Mouse (Mus musculus): Measurements from ENCODE around the gene Enpp6.

Enpp6 gene

GRCm38 (mm10) chr8:46986386-46987140, at the start of gene Enpp6:
Gene Enpp6 (plus strand): TSS chr8:46986887.
- DNase-seq (ENCODE audit: low read depth, low spot score), result no peak
- Histone ChIP-seq H3K27me3 (ENCODE audit: control insufficient read depth, insufficient read depth, low read length, poor library complexity, severe bottlenecking) (no peaks in the 10 kb centered on the region), H3K36me3 (ENCODE audit: control insufficient read depth, insufficient read depth, low read length, poor library complexity, severe bottlenecking) (no peaks in the 10 kb centered on the region)

GRCm38 (mm10) chr8:46938218-46938617, 48.5 kb upstream of the Enpp6 start:
- H3K36me3 ChIP-seq (ENCODE audit: control insufficient read depth, insufficient read depth, low read length, poor library complexity, severe bottlenecking), result no peaks in the 10 kb centered on the region
- DNase-seq (ENCODE audit: low read depth, low spot score), result peak; percentile 45
- no peaks in the 10 kb centered on the region for H3K27me3 ChIP-seq (ENCODE audit: control insufficient read depth, insufficient read depth, low read length, poor library complexity, severe bottlenecking)

- H3K27me3 ChIP-seq (ENCODE audit: control insufficient read depth, insufficient read depth, low read length, poor library complexity, severe bottlenecking), result no peaks in the 10 kb centered on the region
- DNase-seq (ENCODE audit: low read depth, low spot score), result peak; percentile 96
- H3K36me3 ChIP-seq (ENCODE audit: control insufficient read depth, insufficient read depth, low read length, poor library complexity, severe bottlenecking), result no peaks in the 10 kb centered on the region
Observed at GRCm38 (mm10) chr8:46941295-46941694, 45.4 kb upstream of the Enpp6 start.

GRCm38 (mm10) chr8:46941731-46942650, 44.7 kb upstream of the Enpp6 start:
- DNase-seq (ENCODE audit: low read depth, low spot score), result no peak
- Histone ChIP-seq H3K36me3 (ENCODE audit: control insufficient read depth, insufficient read depth, low read length, poor library complexity, severe bottlenecking) (no peaks in the 10 kb centered on the region), H3K27me3 (ENCODE audit: control insufficient read depth, insufficient read depth, low read length, poor library complexity, severe bottlenecking) (no peaks in the 10 kb centered on the region)

- H3K27me3 ChIP-seq (ENCODE audit: control insufficient read depth, insufficient read depth, low read length, poor library complexity, severe bottlenecking), result no peaks in the 10 kb centered on the region
- H3K36me3 ChIP-seq (ENCODE audit: control insufficient read depth, insufficient read depth, low read length, poor library complexity, severe bottlenecking), result no peaks in the 10 kb centered on the region
- DNase-seq (ENCODE audit: low read depth, low spot score), result peak; percentile 39
Observed at GRCm38 (mm10) chr8:46942651-46943024, 44.0 kb upstream of the Enpp6 start.

- DNase-seq (ENCODE audit: low read depth, low spot score), result peak; percentile 56
- Histone ChIP-seq H3K27me3 (ENCODE audit: control insufficient read depth, insufficient read depth, low read length, poor library complexity, severe bottlenecking) (no peaks in the 10 kb centered on the region), H3K36me3 (ENCODE audit: control insufficient read depth, insufficient read depth, low read length, poor library complexity, severe bottlenecking) (no peaks in the 10 kb centered on the region)
Observed at GRCm38 (mm10) chr8:46943337-46943736, 43.4 kb upstream of the Enpp6 start.

- DNase-seq (ENCODE audit: low read depth, low spot score), result peak; percentile 82
- no peaks in the 10 kb centered on the region for H3K36me3 ChIP-seq (ENCODE audit: control insufficient read depth, insufficient read depth, low read length, poor library complexity, severe bottlenecking)
- no peaks in the 10 kb centered on the region for H3K27me3 ChIP-seq (ENCODE audit: control insufficient read depth, insufficient read depth, low read length, poor library complexity, severe bottlenecking)
Observed at GRCm38 (mm10) chr8:46946181-46946580, 40.5 kb upstream of the Enpp6 start.

GRCm38 (mm10) chr8:46948091-46948757, 38.5 kb upstream of the Enpp6 start:
- no peak for DNase-seq (ENCODE audit: low read depth, low spot score)
- no peaks in the 10 kb centered on the region for H3K27me3 ChIP-seq (ENCODE audit: control insufficient read depth, insufficient read depth, low read length, poor library complexity, severe bottlenecking)
- H3K36me3 ChIP-seq (ENCODE audit: control insufficient read depth, insufficient read depth, low read length, poor library complexity, severe bottlenecking), result no peaks in the 10 kb centered on the region

- Histone ChIP-seq H3K36me3 (ENCODE audit: control insufficient read depth, insufficient read depth, low read length, poor library complexity, severe bottlenecking) (no peaks in the 10 kb centered on the region), H3K27me3 (ENCODE audit: control insufficient read depth, insufficient read depth, low read length, poor library complexity, severe bottlenecking) (no peaks in the 10 kb centered on the region)
- peak; percentile 89 for DNase-seq (ENCODE audit: low read depth, low spot score)
Observed at GRCm38 (mm10) chr8:46953472-46953871, 33.2 kb upstream of the Enpp6 start.

- H3K27me3 ChIP-seq (ENCODE audit: control insufficient read depth, insufficient read depth, low read length, poor library complexity, severe bottlenecking), result no peaks in the 10 kb centered on the region
- no peaks in the 10 kb centered on the region for H3K36me3 ChIP-seq (ENCODE audit: control insufficient read depth, insufficient read depth, low read length, poor library complexity, severe bottlenecking)
- DNase-seq (ENCODE audit: low read depth, low spot score), result no peak
Observed at GRCm38 (mm10) chr8:46962630-46963427, 23.9 kb upstream of the Enpp6 start.

- no peak for DNase-seq (ENCODE audit: low read depth, low spot score)
- no peaks in the 10 kb centered on the region for H3K36me3 ChIP-seq (ENCODE audit: control insufficient read depth, insufficient read depth, low read length, poor library complexity, severe bottlenecking)
- no peaks in the 10 kb centered on the region for H3K27me3 ChIP-seq (ENCODE audit: control insufficient read depth, insufficient read depth, low read length, poor library complexity, severe bottlenecking)
Observed at GRCm38 (mm10) chr8:46963619-46964145, 23.0 kb upstream of the Enpp6 start.

GRCm38 (mm10) chr8:46965812-46966211, 20.9 kb upstream of the Enpp6 start:
- no peak for DNase-seq (ENCODE audit: low read depth, low spot score)
- Histone ChIP-seq H3K27me3 (ENCODE audit: control insufficient read depth, insufficient read depth, low read length, poor library complexity, severe bottlenecking) (no peaks in the 10 kb centered on the region), H3K36me3 (ENCODE audit: control insufficient read depth, insufficient read depth, low read length, poor library complexity, severe bottlenecking) (no peaks in the 10 kb centered on the region)

GRCm38 (mm10) chr8:46968721-46969120, 18.0 kb upstream of the Enpp6 start:
- H3K27me3 ChIP-seq (ENCODE audit: control insufficient read depth, insufficient read depth, low read length, poor library complexity, severe bottlenecking), result no peaks in the 10 kb centered on the region
- no peaks in the 10 kb centered on the region for H3K36me3 ChIP-seq (ENCODE audit: control insufficient read depth, insufficient read depth, low read length, poor library complexity, severe bottlenecking)
- no peak for DNase-seq (ENCODE audit: low read depth, low spot score)

GRCm38 (mm10) chr8:46969386-46969785, 17.3 kb upstream of the Enpp6 start:
- Histone ChIP-seq H3K27me3 (ENCODE audit: control insufficient read depth, insufficient read depth, low read length, poor library complexity, severe bottlenecking) (no peaks in the 10 kb centered on the region), H3K36me3 (ENCODE audit: control insufficient read depth, insufficient read depth, low read length, poor library complexity, severe bottlenecking) (no peaks in the 10 kb centered on the region)
- peak; percentile 55 for DNase-seq (ENCODE audit: low read depth, low spot score)

Measured in splenic B cell, adult 2 months (primary cell).